Mouse (Mus musculus) fat pad, adult 2 months (tissue): Measurements from ENCODE around the gene G6pc2.

Source experiments
- DNase-seq: peaks from one replicate; pipeline ENCODE4 v3.0.0-alpha.2; 2011; ENCODE audit warnings: low read depth, low spot score; ENCODE audit errors: extremely low read depth

Gene G6pc2

DNA sequence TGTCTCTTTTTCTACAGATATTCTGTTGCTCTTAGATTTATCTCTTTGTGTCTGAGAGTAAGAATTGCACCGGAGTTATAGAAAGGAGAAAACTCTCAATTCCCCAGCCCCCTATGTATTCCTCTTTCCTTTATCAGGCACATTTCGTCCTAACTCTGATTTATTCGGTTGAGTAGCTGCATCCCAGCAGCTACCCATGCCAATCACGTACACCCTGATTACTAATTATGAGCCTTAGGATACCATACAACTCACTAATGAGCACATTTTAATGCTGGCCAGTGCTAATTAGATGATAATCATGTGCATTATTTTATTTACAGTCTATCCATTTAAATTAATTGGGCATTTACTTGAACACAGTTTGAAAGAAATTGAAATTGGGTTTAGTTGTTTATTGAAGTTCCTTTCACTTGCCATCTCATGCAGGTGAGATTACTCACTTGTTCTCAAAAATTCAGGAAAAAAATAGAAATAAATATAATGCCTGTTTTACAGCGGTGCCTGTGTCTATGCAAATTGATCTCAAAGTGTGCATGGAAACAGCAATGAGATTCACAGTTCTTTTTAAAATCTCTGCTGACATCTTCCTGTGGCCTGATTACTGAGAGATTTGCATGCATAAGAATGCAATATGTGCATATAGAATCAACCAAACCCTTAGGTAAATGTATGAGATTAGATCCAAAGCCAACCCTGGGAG is 24.3 kb downstream of the G6pc2 start:
- DNase-seq = no peak

DNA sequence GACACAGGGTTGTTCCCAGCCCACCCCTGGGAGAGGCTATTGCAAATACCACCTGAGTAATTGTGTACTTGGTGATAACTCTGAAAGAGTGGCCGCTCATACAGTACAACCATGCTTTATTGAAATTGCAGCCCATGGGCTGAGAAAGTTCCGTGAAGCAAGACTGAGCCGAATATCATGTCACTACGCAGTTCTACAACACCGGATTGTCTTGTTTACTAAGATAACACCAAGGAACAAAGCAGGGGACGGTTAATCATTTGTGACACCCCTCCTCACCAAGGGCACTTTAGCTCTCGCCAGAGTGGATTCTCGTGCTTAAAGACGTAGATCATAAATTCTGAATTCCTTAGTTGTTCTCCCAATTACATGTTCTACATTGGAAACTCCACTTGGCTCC is 28.4 kb downstream of the G6pc2 start:
- DNase-seq = no peak

DNA sequence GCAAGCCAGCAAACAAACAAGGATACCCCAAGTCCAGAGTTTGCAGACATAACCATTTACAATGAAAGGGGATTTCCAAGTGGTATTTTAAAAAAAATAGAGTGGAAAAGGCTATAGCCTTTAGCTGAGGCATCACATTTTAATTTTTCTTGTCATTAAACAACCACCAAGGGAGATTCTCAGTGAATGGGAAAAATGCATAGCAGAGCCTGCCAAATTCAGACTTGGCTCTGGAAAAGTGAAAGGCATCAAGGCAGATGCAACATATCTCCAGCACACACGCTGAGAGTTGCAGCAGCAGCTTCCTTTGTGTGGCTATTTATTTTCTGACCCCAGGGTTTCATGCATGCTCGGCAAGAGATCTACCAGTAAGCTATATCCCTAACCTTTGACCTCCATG is 34.1 kb downstream of the G6pc2 start:
- DNase-seq = no peak

DNA sequence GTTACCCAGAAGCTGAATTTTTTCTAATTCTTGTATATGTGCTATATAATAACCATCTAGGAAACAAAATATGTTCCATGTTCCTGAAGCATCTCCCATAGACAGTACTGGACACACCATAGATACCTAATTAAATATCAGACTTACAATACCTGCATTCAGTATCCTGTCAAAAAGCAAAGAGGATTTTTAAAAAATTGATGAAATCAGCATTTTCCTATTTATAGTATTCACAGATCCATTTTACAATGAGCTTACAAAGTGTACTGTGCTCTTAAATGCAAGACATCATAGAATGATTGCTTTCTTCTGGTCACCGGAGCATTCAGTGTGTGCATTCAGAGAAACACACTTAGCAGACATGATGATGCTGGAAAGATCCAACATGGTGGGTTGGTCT is 36.2 kb downstream of the G6pc2 start:
- no peak for DNase-seq

DNA sequence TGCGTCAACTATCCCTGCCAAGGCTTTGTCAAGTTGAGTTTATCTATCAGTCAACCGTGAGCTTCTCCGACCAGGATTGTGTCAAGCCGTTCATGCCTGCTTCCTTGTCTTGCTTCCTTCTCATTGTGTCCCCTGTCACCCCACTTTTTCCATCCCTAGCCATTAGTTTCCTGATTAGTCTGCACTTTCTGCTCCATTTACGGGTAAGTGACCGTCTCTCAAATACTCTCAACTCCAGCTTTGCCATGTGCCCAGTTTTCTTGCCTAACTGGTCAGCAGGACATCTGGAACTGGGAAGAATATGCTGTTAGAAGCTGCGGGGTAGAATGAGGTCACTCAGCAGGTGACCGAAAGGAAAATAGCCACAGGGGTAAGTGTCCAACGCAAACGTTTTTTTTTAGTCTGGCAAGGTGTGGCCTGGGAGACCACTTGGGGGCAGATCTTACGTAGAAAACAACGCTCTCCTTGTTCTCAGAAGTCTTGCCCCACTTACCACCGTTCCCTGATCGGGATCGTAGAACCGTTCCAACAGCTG is 37.4 kb downstream of the G6pc2 start:
- no peak for DNase-seq

DNA sequence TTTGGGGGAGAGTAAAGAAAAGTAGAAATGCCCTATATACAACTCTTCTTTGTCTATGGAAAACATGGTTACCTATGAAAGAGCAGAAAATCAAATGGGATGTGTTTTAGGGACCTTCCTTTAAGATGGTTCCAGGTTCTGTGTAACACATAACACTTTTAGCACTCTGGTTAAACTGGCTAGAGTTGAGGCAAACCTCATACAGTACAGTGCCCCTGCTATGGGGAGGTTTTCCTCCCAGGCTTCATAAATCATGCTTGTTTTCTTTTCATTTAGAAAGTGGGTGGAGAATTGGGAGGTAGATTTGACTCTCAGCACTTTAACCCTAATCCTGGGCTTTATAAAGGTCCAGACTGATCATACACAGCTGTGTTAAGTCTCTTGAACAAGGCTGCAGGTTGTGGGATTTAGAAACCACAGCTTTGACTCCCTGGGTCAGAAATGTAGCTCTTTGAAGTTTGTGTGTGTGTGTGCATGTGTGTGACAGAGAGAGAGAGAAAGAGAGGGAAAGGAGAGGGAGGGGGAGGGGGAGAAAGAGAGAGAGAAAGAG is 53.3 kb downstream of the G6pc2 start:
- no peak for DNase-seq

DNA sequence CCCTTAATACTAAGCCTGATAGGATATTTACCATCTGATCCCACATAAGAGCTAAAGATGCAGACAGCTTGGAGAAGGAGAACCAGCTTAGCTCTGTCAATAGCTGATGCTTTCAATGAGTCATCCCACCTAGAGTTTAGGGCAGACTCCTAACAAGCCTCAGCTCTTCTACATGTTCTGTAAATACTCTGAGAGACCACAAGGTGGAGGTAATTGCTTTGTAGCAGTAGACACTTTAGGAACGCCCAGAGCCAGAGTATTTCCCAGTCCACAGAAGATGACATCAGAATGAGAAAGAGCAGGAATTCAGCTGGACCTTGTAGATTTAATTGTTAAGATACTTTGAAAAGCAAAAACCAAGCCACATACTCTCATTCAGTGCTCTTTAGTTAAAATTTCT is 65.0 kb downstream of the G6pc2 start:
- no peak for DNase-seq
